Mouse (Mus musculus) frontal cortex, postnatal 25 days (tissue): Measurements from ENCODE around the gene Sprn.
A peak's percentile ranks its signal among the peaks of the same experiment; 100 is the strongest.
"Not testable (repeated sequence)": the region's sequence is repeated elsewhere in the genome, so short reads cannot be mapped to it uniquely, and the experiment has no call there.

Experiments
- DNase-seq, 2 experiments: peaks; one replicate each; pipeline ENCODE4 v3.0.0; 2022; ENCODE audit warnings: low spot score in 2 of 2

Gene Sprn

GRCm38 (mm10) chr7:140144550-140144949, 10.1 kb downstream of the Sprn start:
- DNase-seq, result no peak

- DNase-seq, result no peak
Observed at GRCm38 (mm10) chr7:140141350-140141749, 13.3 kb downstream of the Sprn start.

DNA sequence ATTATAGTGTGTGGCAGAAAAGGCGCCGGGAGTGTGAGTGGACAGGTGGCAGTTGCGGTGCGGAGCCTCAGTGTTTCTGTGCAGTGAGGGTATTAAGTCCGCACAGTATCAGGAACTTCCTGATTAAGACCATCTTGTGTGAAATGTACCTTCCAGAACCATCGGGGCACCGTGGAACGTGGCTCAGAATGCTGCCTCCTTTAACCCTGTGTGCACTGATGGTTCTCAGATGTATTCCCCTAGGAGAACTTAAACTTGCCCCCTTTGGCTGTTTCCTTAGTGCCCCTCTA, 16.7 kb downstream of the Sprn start:
- DNase-seq, result no peak

GRCm38 (mm10) chr7:140137135-140138020, 17.3 kb downstream of the Sprn start, which contains the start of gene Mtg1:
TSS of gene Mtg1 (plus strand) at chr7:140137564.
- DNase-seq, result peak; percentile 98 to 99

- no peak for DNase-seq
Observed at GRCm38 (mm10) chr7:140135106-140135770, 19.4 kb downstream of the Sprn start.

- DNase-seq, result not testable (repeated sequence)
Observed at GRCm38 (mm10) chr7:140134033-140134432, 20.6 kb downstream of the Sprn start.

GRCm38 (mm10) chr7:140132184-140132583, 22.5 kb downstream of the Sprn start:
- DNase-seq, result not testable (repeated sequence)

DNA sequence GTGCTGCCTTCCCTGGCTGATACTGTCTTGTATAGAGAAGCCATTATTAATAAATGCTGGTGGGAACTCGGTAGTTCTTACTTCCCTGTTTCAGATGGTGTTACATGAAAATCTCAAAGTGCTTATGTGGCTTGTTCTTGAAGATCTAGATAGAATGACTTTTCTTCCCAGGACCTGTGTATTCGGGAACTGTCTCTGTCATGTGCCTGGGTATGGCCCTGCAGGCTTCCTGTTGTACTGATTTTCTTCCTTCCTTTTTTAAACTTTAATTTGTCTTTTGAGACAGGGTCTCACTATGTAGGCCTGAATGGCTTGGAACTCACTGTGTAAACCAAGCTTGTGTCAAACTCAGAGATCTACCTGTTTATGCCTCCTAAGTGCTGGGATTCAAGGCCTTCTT, 26.8 kb downstream of the Sprn start:
- DNase-seq, result no peak

DNA sequence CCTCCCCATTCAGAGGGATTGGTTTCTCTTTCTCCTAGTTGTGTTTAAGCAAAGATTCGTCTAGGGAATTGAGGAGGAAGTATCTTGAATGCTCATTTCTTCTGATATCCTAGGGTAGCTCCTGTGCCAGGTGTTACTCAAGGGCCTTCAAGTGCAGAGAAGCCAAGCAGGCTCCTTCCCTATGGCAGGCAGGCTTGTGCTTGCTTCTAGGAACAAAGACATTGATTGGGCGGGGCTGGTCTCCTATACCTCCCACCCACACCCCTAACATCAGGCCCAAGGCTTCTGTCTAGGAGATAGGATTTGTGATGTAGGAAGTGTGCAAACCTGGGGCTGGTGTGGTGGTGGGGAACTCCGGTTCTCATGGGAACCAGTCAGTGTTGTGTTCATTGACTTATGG, 27.7 kb downstream of the Sprn start:
- DNase-seq, result no peak

- no peak for DNase-seq
Observed at GRCm38 (mm10) chr7:140126022-140126350, 28.7 kb downstream of the Sprn start.

GRCm38 (mm10) chr7:140125278-140126021, 29.2 kb downstream of the Sprn start:
- DNase-seq, result peak; percentile 61 to 72

- no peak for DNase-seq
Observed at GRCm38 (mm10) chr7:140124382-140124781, 30.3 kb downstream of the Sprn start.

DNA sequence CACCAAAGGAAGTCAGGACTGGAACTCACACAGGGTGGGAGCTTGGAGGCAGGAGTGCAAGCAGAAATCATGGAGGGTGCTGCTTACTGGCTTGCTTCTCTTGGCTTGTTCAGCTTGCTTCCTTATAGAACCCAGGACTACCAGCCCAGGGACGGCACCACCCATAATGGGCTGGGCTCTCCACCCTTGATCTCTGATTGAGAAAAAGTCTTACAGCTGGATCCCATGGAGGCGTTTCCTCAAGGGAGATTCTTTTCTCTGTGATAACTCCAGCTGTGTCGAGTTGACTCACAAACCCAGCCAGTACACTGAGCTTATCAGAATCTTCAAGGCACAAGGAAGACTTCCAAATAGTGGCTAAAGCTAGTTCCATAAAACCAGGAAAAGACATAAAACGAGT, 31.9 kb downstream of the Sprn start:
- DNase-seq, result no peak

GRCm38 (mm10) chr7:140121338-140121910, 33.3 kb downstream of the Sprn start:
- DNase-seq, result no peak

GRCm38 (mm10) chr7:140120484-140120883, 34.2 kb downstream of the Sprn start:
- DNase-seq, result no peak

DNA sequence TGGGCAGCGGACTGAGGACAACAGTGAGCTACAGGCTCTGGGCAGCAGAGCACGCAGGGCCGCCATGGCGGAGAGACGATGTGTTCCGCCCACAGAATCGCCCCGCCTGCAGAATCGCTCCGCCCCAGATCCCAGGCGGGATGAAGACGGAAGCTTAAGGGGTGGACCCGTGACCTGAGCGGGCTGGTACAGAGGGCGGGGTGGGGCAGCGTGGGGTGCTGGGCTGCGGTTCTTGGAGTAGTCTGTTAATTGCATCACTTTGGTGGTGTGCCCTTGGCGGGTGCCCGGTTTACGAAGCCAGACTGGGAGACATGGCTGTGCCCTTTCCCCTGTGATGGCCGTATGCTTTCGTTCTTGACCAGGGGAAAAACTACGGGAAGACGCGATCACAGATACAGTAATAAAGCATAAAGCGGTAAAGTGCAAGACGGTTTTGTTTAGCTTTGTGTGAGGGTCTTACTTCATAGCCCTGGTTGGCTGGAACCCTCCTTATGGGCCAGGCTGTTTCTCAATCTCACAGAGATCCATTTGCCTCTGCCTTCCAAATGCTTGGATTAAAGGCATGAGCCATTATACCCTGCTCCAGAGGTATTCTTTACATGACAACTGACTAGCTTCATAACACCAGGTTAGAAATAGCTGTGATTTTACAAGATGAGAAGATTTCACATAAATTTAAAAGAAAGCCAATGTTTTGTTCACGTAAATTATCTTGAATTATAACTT, 38.2 kb downstream of the Sprn start, which contains the start of gene Echs1:
TSS of gene Echs1 (minus strand) at position 148 of the 726 bp plus-strand sequence.
- DNase-seq, result peak; percentile 61 to 73

DNA sequence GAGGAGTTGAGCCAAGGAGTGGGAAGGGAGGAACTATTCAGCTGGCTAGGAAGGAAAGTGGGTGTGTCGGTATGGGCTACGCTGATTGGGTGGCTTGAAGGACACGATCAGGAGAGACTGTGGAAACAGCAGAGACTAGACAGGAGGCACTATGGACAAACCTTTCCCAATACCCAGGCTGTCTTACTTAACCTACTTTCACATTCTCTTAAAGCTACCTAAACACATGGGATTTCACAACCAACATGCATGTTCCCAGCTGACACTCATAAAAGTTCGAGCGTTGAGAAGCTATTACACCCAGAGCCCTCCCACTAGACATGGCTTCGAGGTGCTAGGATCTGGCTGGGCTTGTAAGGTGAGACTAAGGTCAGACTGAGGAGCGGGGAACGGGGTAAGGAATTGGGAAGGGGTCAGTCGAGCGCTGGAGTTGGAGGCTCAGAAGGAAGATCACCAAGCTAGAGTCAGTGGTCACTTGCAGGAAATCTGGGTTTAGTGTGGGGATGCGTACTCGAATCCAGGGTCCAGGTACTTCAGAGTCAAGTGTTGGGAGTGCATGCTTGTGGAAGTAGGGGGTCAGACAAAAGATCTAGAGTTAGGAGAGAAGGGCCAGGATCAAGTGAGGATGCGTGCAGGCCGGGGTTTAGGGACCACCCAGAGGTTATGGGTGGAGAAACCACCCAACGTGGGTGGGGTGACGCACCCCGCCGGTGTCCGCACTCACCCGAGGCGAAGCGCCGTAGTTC, 38.9 kb downstream of the Sprn start, which contains the start of gene Paox:
TSS of gene Paox (plus strand) at position 217 of the 746 bp plus-strand sequence.
- peak in 1 of 2 experiments; percentile 35 for DNase-seq

DNA sequence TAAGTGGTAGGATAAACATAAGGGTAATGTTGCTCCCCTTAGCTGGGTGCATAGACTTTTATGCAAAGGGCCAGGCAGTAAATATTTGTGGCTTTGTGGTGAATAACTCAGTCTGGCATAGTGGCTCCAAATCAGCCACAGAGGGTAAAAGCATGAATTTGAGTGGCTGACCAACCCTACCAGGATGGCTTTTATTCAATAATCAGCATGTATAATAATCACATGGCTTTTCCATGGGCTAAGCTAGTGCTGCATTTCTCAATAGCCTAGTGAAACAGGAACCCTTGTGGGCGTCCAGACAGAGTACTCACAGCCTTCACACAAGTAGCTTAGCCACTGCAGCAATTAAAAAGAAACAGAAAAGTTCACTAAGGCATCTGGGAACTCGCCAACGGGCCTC, 42.7 kb downstream of the Sprn start:
- no peak for DNase-seq

DNA sequence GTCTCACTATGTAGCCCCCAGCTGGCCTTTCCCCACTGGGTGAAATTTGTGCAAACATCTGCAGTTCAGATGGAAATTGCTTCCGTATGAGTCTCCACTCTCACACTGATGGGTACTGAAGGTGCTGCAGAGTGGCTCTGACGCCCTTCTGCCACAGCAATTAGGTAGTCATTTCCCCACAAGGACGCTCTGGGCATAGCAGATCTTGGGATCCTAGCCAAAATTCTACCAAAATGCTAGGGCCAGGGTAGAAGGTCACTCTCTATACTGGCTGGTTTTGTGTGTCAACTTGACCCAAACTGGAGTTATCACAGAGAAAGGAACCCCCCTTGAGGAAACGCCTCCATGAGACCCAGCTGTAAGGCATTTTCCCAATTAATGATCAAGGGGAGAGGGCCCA, 50.7 kb downstream of the Sprn start:
- DNase-seq, result no peak

- DNase-seq, result peak; percentile 59 to 74
Observed at GRCm38 (mm10) chr7:140101993-140102860, 52.5 kb downstream of the Sprn start, which contains the start of gene Fuom. TSS of gene Fuom (minus strand) at chr7:140102441.
